ENCODE assay signal across 28 mouse cellular contexts in the genomic region with DNA sequence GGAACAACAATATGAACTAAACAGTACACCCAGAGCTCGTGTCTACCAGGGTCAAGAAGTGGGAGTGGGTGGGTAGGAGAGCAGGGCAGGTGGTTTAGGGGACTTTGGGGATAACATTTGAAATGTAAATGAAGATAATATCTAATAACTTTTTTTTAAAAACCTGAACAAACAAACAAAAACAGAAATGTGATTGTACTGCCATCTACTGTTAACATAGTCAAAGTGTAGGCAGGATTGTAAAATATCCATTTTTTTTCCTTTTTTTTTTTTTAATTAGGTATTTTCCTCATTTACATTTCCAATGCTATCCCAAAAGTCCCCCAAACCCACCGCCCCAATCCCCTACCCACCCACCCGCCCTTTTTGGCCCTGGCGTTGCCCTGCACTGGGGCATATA.
"Had no signal": no experiment of that assay in that cellular context is flagged by ENCODE, and none has a peak within 500 bp of the region (broad histone marks: within the 10 kb centered on the region; RNA-seq: fewer than 3 reads in every experiment).

No protein-coding gene starts in this region.

- H3K4me3 ChIP-seq: embryonic facial prominence, embryonic 10.5 days; embryonic facial prominence, embryonic 12.5 days; embryonic facial prominence, embryonic 13.5 days; embryonic facial prominence, embryonic 15.5 days; erythroblast, embryonic 14.5 days; forebrain, embryonic 10.5 days; forebrain, embryonic 12.5 days; forebrain, embryonic 13.5 days; forebrain, embryonic 15.5 days; gastrocnemius, adult 2 months; heart, adult 2 months had no signal

- ATAC-seq: forebrain, embryonic 13.5 days; forebrain, embryonic 14.5 days; forebrain, embryonic 15.5 days; forebrain, embryonic 16.5 days; forebrain, postnatal 0 days had no signal

- H3K9ac ChIP-seq: embryonic facial prominence, embryonic 12.5 days; embryonic facial prominence, embryonic 13.5 days; embryonic facial prominence, embryonic 15.5 days; forebrain, embryonic 12.5 days; forebrain, embryonic 13.5 days; forebrain, embryonic 15.5 days; forebrain, postnatal 0 days had no signal

- DNase-seq: cerebellum, adult 8-10 months; cerebellum, adult 9-10 months; cerebellum, adult 9-11 months; cerebellum, postnatal 10 days; cerebellum, postnatal 14 days; cerebellum, postnatal 25 days; cerebellum, postnatal 36 days; embryo, embryonic 11 days; forebrain, postnatal 0 days; gastrocnemius, adult 2 months; gastrocnemius, postnatal 10 days; gastrocnemius, postnatal 14 days; gastrocnemius, postnatal 25 days; gastrocnemius, postnatal 36 days; heart, adult 11 months; heart, adult 18-20 months; heart, adult 2 months had no signal

- H3K27me3 ChIP-seq: embryonic facial prominence, embryonic 12.5 days; embryonic facial prominence, embryonic 13.5 days; embryonic facial prominence, embryonic 15.5 days; forebrain, embryonic 12.5 days; forebrain, embryonic 13.5 days; forebrain, embryonic 15.5 days had no signal

- H3K27ac ChIP-seq: embryonic facial prominence, embryonic 10.5 days; embryonic facial prominence, embryonic 12.5 days; embryonic facial prominence, embryonic 13.5 days; embryonic facial prominence, embryonic 15.5 days; forebrain, embryonic 10.5 days; forebrain, embryonic 12.5 days; forebrain, embryonic 13.5 days; forebrain, embryonic 15.5 days; gastrocnemius, adult 2 months; heart, adult 2 months had no signal

- H3K9me3 ChIP-seq: embryonic facial prominence, embryonic 10.5 days; embryonic facial prominence, embryonic 12.5 days; embryonic facial prominence, embryonic 13.5 days; embryonic facial prominence, embryonic 15.5 days; forebrain, embryonic 10.5 days; forebrain, embryonic 12.5 days; forebrain, embryonic 13.5 days; forebrain, embryonic 15.5 days had no signal

- H3K4me2 ChIP-seq: embryonic facial prominence, embryonic 12.5 days; embryonic facial prominence, embryonic 13.5 days; embryonic facial prominence, embryonic 15.5 days; forebrain, embryonic 12.5 days; forebrain, embryonic 13.5 days; forebrain, embryonic 15.5 days had no signal

- H3K36me3 ChIP-seq: embryonic facial prominence, embryonic 10.5 days; embryonic facial prominence, embryonic 12.5 days; embryonic facial prominence, embryonic 13.5 days; embryonic facial prominence, embryonic 15.5 days; forebrain, embryonic 10.5 days; forebrain, embryonic 12.5 days; forebrain, embryonic 15.5 days had no signal

- H3K4me1 ChIP-seq: embryonic facial prominence, embryonic 10.5 days; embryonic facial prominence, embryonic 12.5 days; embryonic facial prominence, embryonic 13.5 days; embryonic facial prominence, embryonic 15.5 days; forebrain, embryonic 10.5 days; forebrain, embryonic 12.5 days; forebrain, embryonic 13.5 days; forebrain, embryonic 15.5 days had no signal
